Mouse (Mus musculus): Measurements from ENCODE around the gene Sirt2. TPM values are rescaled to one million over a fixed set of nuclear protein-coding genes. Genes with fewer than 3 reads are reported as not detected.

Sirt2 gene
- polyA plus RNA-seq, 1 experiment: 298 TPM

DNA sequence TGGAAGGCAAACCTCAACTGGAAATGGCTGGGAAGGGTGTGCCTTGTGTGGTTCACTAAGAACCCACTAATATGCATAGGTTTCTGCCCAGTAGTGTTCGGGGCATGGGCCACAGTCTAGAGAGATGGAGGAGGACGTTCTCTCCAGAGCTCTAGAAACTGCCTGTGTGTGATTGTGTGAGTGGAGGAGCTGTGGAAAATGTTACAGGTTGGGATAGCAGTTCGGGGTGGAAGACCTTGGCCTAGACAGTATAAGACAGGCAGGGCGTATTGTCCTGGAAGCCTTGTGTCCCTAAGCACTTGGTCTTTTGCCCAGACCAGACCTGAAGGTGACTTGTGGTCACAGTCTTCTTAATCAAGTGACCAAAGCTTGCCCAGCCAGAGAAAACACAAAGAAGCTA, 45.9 kb downstream of the Sirt2 start:
- Histone ChIP-seq H3K4me1 (ENCODE audit: control insufficient read depth, insufficient read depth, low read length) (peaks cover 16% of the 10 kb centered on the region), H3K27ac (ENCODE audit: insufficient read depth, low read length) (no peak overlapping the region), H3K4me3 (replicated peaks; ENCODE audit: insufficient read depth, low read depth, low read length) (peak overlapping the region; percentile 34), H3K27me3 (ENCODE audit: control insufficient read depth, insufficient read depth, low read length) (no peaks in the 10 kb centered on the region)
- no peak for DNase-seq
- TF ChIP-seq CTCF (IDR thresholded peaks at IDR 0.05; ENCODE audit: borderline replicate concordance, insufficient read depth, low read depth, low read length) (no peak), POLR2A (IDR thresholded peaks at IDR 0.05; ENCODE audit: borderline replicate concordance, insufficient read depth, low read length) (no peak)
- 9% methylated on average over 4 of the region's 4 CpGs for WGBS

DNA sequence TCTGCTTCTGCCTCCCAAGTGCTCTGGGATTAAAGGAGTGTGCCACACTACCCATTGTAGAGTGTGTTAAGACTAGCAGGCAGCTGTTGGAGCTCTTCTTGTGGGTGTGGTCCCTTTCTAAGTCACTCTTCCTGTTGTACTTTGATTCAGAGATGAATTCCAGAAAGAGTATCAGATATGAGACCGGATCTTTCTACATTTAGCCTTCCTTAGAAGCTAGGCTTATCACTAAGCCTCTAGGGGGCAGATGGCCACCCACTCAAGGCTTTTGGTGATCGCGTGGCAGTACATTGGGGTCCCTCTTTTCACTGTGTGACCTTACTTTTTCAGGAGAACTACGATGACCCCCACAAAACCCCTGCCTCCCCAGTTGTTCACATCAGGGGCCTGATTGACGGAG, 46.4 kb downstream of the Sirt2 start:
- WGBS: 40% methylated on average over 5 of the region's 5 CpGs
- no peaks in the 10 kb centered on the region for H3K27me3 ChIP-seq (ENCODE audit: control insufficient read depth, insufficient read depth, low read length)
- H3K4me3 ChIP-seq (replicated peaks; ENCODE audit: insufficient read depth, low read depth, low read length): no peak overlapping the region
- DNase-seq: no peak
- H3K27ac ChIP-seq (ENCODE audit: insufficient read depth, low read length): no peak overlapping the region
- H3K4me1 ChIP-seq (ENCODE audit: control insufficient read depth, insufficient read depth, low read length): peaks cover 21% of the 10 kb centered on the region
- no peak for TF ChIP-seq CTCF (IDR thresholded peaks at IDR 0.05; ENCODE audit: borderline replicate concordance, insufficient read depth, low read depth, low read length)
- TF ChIP-seq POLR2A (IDR thresholded peaks at IDR 0.05; ENCODE audit: borderline replicate concordance, insufficient read depth, low read length): no peak

DNA sequence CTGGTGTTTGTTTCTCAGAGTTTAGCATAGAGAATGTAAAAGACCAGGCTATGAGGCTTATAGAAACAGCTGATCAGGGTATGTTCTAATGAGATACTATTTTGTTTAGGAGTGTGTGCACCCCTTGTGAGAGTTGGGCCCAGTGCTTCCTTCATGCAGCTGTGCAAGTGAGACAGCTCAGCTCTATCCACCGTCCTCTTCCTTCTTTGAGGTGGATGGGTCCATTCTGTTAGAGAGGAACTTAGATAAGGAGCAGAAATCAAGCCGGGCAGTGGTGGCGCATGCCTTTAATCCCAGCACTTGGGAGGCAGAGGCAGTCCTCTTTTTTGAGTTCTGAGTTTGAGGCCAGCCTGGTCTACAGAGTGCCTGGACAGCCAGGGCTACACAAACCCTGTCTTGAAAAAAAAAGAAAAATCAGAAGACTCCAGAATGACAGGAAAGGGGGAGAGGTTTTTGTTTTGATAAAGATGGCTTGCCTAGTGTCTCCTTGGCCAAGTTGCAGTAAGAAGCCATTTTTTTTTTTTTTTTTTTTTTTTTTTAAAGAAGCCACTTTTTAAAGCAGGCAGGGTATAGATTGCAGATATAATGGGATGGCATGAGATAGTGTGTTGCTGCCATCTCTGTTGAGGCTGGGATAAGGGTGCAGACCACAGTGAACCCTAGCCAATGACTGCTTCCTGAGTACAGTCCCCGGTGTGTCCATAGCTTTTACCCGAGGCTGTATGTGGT, 47.9 kb downstream of the Sirt2 start:
- peaks cover 22% of the 10 kb centered on the region for H3K4me1 ChIP-seq (ENCODE audit: control insufficient read depth, insufficient read depth, low read length)

DNA sequence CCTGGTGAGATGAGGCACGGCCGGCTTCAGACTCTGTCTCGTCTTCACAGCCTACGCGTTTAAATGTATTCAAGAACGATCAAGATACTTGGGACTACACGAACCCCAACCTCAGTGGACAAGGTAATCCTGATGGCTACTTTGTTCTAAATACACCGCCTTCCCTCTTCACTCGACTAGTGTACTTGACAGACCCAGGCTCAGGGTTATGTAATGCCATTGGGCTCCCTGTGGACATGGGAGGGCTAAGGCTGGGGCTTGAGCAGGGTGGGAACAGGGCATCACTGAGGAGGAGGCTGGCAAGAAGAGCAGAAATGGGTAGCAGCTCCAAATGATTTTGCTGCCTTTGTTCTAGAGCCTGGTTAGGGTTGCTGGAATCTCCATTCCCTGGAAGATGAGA, 48.7 kb downstream of the Sirt2 start:
- Histone ChIP-seq H3K4me3 (replicated peaks; ENCODE audit: insufficient read depth, low read depth, low read length) (no peak overlapping the region), H3K27ac (ENCODE audit: insufficient read depth, low read length) (0 out of 2 replicates have a peak overlapping the region, but pooled peaks have one; percentile 32), H3K4me1 (ENCODE audit: control insufficient read depth, insufficient read depth, low read length) (peaks cover 24% of the 10 kb centered on the region), H3K27me3 (ENCODE audit: control insufficient read depth, insufficient read depth, low read length) (no peaks in the 10 kb centered on the region)
- no peak for TF ChIP-seq POLR2A (IDR thresholded peaks at IDR 0.05; ENCODE audit: borderline replicate concordance, insufficient read depth, low read length)
- no peak for TF ChIP-seq CTCF (IDR thresholded peaks at IDR 0.05; ENCODE audit: borderline replicate concordance, insufficient read depth, low read depth, low read length)
- DNase-seq: no peak
- WGBS: 74% methylated on average over 9 of the region's 9 CpGs

More for the DNA sequence above, 47.9 kb downstream of the Sirt2 start:
- Histone ChIP-seq H3K4me3 (replicated peaks; ENCODE audit: insufficient read depth, low read depth, low read length) (no peak overlapping the region), H3K27ac (ENCODE audit: insufficient read depth, low read length) (no peak overlapping the region), H3K27me3 (ENCODE audit: control insufficient read depth, insufficient read depth, low read length) (no peaks in the 10 kb centered on the region)
- no peak for DNase-seq
- TF ChIP-seq POLR2A (IDR thresholded peaks at IDR 0.05; ENCODE audit: borderline replicate concordance, insufficient read depth, low read length): no peak
- TF ChIP-seq CTCF (IDR thresholded peaks at IDR 0.05; ENCODE audit: borderline replicate concordance, insufficient read depth, low read depth, low read length): no peak
- 79% methylated on average over 5 of the region's 5 CpGs for WGBS

DNA sequence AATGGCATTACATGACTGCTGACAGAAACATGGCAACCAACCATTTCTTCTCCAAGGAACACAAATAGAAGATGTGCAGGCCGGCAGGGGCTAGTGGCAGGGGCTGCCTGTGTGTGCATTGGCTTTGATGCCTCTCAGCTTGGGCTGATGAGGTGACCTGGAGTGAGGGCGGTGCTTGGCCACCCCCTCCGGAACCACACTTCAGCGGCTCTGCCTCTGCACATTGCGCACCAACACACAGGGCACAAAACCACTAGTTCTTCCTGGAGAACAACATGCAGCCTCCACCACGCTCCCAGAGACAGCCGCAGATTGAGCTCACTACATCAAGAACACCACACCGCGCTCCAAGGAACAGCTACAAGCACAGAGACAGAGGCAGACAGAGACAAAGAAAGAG, 49.7 kb downstream of the Sirt2 start:
- Histone ChIP-seq H3K27ac (ENCODE audit: insufficient read depth, low read length) (no peak overlapping the region), H3K4me1 (ENCODE audit: control insufficient read depth, insufficient read depth, low read length) (peaks cover 34% of the 10 kb centered on the region), H3K27me3 (ENCODE audit: control insufficient read depth, insufficient read depth, low read length) (no peaks in the 10 kb centered on the region), H3K4me3 (replicated peaks; ENCODE audit: insufficient read depth, low read depth, low read length) (no peak overlapping the region)
- WGBS: 38% methylated on average over 9 of the region's 9 CpGs
- no peak for DNase-seq
- TF ChIP-seq CTCF (IDR thresholded peaks at IDR 0.05; ENCODE audit: borderline replicate concordance, insufficient read depth, low read depth, low read length): no peak
- no peak for TF ChIP-seq POLR2A (IDR thresholded peaks at IDR 0.05; ENCODE audit: borderline replicate concordance, insufficient read depth, low read length)

DNA sequence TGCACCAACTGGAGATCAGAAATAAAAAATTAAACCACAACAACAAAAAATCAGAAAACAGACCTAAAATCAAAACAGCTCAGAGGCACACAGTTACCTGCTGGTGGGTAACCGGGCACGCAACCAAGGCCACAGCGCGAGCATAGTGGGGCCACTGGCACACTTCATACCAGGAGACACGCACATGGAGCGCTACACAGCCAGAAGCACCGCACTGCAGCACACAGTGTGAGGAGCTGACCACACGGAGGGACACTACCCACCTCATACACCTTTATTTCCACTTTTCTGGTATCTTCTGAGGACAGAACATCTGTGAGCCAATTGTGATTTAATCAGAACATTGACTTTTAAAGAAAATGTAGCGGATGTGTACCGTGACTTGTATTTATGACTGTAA, 50.4 kb downstream of the Sirt2 start:
- no peak overlapping the region for H3K27ac ChIP-seq (ENCODE audit: insufficient read depth, low read length)
- no peaks in the 10 kb centered on the region for H3K27me3 ChIP-seq (ENCODE audit: control insufficient read depth, insufficient read depth, low read length)
- whole genome bisulfite sequencing: 38% methylated on average over 10 of the region's 10 CpGs
- peaks cover 39% of the 10 kb centered on the region for H3K4me1 ChIP-seq (ENCODE audit: control insufficient read depth, insufficient read depth, low read length)
- no peak for DNase-seq
- TF ChIP-seq POLR2A (IDR thresholded peaks at IDR 0.05; ENCODE audit: borderline replicate concordance, insufficient read depth, low read length) (no peak), CTCF (IDR thresholded peaks at IDR 0.05; ENCODE audit: borderline replicate concordance, insufficient read depth, low read depth, low read length) (no peak)
- no peak overlapping the region for H3K4me3 ChIP-seq (replicated peaks; ENCODE audit: insufficient read depth, low read depth, low read length)

DNA sequence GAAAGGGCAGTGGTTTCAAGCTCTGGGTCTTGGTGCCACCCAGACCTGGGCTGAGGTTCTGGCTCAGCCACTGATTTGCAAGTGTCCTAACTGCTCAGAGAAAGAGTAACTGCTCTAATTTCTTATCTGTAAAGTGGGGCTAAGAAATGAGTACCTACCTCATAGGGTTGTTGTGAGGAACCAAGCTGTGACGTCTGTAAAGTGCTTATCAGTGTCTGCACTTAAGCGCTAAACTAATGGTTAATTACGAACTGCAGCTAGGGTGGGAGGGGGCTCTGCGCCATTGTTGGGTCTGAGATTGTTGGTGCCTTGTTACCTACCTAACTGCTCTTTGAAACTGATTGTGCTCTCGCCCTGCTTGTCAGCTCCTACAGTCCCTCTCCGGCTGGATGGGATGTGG, 51.0 kb downstream of the Sirt2 start:
- Histone ChIP-seq H3K4me3 (replicated peaks; ENCODE audit: insufficient read depth, low read depth, low read length) (no peak overlapping the region), H3K4me1 (ENCODE audit: control insufficient read depth, insufficient read depth, low read length) (peaks cover 42% of the 10 kb centered on the region), H3K27me3 (ENCODE audit: control insufficient read depth, insufficient read depth, low read length) (no peaks in the 10 kb centered on the region), H3K27ac (ENCODE audit: insufficient read depth, low read length) (no peak overlapping the region)
- 57% methylated on average over 6 of the region's 6 CpGs for WGBS
- TF ChIP-seq POLR2A (IDR thresholded peaks at IDR 0.05; ENCODE audit: borderline replicate concordance, insufficient read depth, low read length): no peak
- no peak for TF ChIP-seq CTCF (IDR thresholded peaks at IDR 0.05; ENCODE audit: borderline replicate concordance, insufficient read depth, low read depth, low read length)
- DNase-seq: no peak

DNA sequence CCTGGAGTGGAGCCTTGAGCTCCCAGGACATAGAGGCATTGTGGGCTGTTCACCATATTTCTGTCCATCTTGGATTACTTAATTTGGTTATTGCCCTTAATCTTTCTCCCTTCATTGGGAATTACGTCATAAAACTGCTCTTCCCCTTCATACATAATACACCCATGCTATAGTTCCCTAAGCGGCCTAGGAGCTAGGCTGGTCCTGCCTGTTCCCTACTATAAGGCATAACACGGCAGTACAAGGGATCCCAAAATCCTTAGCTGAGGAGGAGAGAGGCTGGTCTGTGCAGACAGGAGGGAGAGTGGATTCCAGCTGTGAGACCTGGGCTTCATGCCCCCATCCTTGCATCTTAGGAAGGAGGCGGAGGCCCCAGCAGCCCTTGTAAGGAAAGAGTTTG, 51.4 kb downstream of the Sirt2 start:
- Histone ChIP-seq H3K4me3 (replicated peaks; ENCODE audit: insufficient read depth, low read depth, low read length) (no peak overlapping the region), H3K4me1 (ENCODE audit: control insufficient read depth, insufficient read depth, low read length) (peaks cover 42% of the 10 kb centered on the region), H3K27me3 (ENCODE audit: control insufficient read depth, insufficient read depth, low read length) (no peaks in the 10 kb centered on the region), H3K27ac (ENCODE audit: insufficient read depth, low read length) (no peak overlapping the region)
- 55% methylated on average over 4 of the region's 4 CpGs for WGBS
- no peak for TF ChIP-seq CTCF (IDR thresholded peaks at IDR 0.05; ENCODE audit: borderline replicate concordance, insufficient read depth, low read depth, low read length)
- no peak for TF ChIP-seq POLR2A (IDR thresholded peaks at IDR 0.05; ENCODE audit: borderline replicate concordance, insufficient read depth, low read length)
- DNase-seq: no peak

Data from cerebellum, adult 2 months (tissue).